Mouse (Mus musculus): Measurements from ENCODE around the gene Fxyd2. TPM values are rescaled to one million over a fixed set of nuclear protein-coding genes. Genes with fewer than 3 reads are reported as not detected.

Fxyd2 gene
- total and polyA plus RNA-seq, 3 experiments: 0.38 TPM; not detected in 2

GRCm38 (mm10) chr9:45374988-45375502, 24.4 kb upstream of the Fxyd2 start:
- Histone ChIP-seq H3K4me1 (ENCODE audit: insufficient read depth, low read depth, low read length) (no peaks in the 10 kb centered on the region), H3K36me3 (replicated peaks) (no peaks in the 10 kb centered on the region), H3K4me3 (ENCODE audit: low read depth, low read length) (no peak overlapping the region), H3K27me3 (ENCODE audit: insufficient read depth, low read length) (0 out of 2 replicates have a peak, but pooled peaks cover 9% of the 10 kb centered on the region), H3K9me3 (replicated peaks) (no peaks in the 10 kb centered on the region)
- TF ChIP-seq GATA2 (IDR thresholded peaks at IDR 0.05; ENCODE audit: borderline replicate concordance, low read depth, low read length) (no peak), TAL1 (conservative IDR thresholded peaks at IDR 0.05; ENCODE audit: low read depth, low read length) (no peak), POLR2AphosphoS5 (IDR thresholded peaks at IDR 0.05; ENCODE audit: insufficient replicate concordance, low read depth, low read length) (no peak), CTCF (IDR thresholded peaks at IDR 0.05; ENCODE audit: low read depth, low read length) (no peak), GATA1 (IDR thresholded peaks at IDR 0.05; ENCODE audit: borderline replicate concordance, low read length) (no peak)
- ATAC-seq (ENCODE audit: extremely low read depth, insufficient number of reproducible peaks, low FRiP score, poor library complexity, severe bottlenecking): no peak
- no peak for DNase-seq (ENCODE audit: low spot score)

GRCm38 (mm10) chr9:45376427-45376826, 23.0 kb upstream of the Fxyd2 start:
- Histone ChIP-seq H3K36me3 (replicated peaks) (no peaks in the 10 kb centered on the region), H3K9me3 (replicated peaks) (no peaks in the 10 kb centered on the region), H3K4me3 (ENCODE audit: low read depth, low read length) (no peak overlapping the region), H3K27me3 (ENCODE audit: insufficient read depth, low read length) (no peaks in the 10 kb centered on the region), H3K4me1 (ENCODE audit: insufficient read depth, low read depth, low read length) (no peaks in the 10 kb centered on the region)
- ATAC-seq (ENCODE audit: extremely low read depth, insufficient number of reproducible peaks, low FRiP score, poor library complexity, severe bottlenecking) (no peak), DNase-seq (ENCODE audit: low spot score) (no peak)
- TF ChIP-seq CTCF (IDR thresholded peaks at IDR 0.05; ENCODE audit: low read depth, low read length) (no peak), GATA1 (IDR thresholded peaks at IDR 0.05; ENCODE audit: borderline replicate concordance, low read length) (no peak), POLR2AphosphoS5 (IDR thresholded peaks at IDR 0.05; ENCODE audit: insufficient replicate concordance, low read depth, low read length) (no peak), TAL1 (conservative IDR thresholded peaks at IDR 0.05; ENCODE audit: low read depth, low read length) (no peak), GATA2 (IDR thresholded peaks at IDR 0.05; ENCODE audit: borderline replicate concordance, low read depth, low read length) (no peak)

- no peaks in the 10 kb centered on the region for H3K36me3 ChIP-seq (replicated peaks)
- H3K4me3 ChIP-seq (ENCODE audit: low read depth, low read length): no peak overlapping the region
- H3K4me1 ChIP-seq (ENCODE audit: insufficient read depth, low read depth, low read length): no peaks in the 10 kb centered on the region
- no peaks in the 10 kb centered on the region for H3K9me3 ChIP-seq (replicated peaks)
- no peak for ATAC-seq (ENCODE audit: extremely low read depth, insufficient number of reproducible peaks, low FRiP score, poor library complexity, severe bottlenecking)
- DNase-seq (ENCODE audit: low spot score): no peak
- no peaks in the 10 kb centered on the region for H3K27me3 ChIP-seq (ENCODE audit: insufficient read depth, low read length)
- TF ChIP-seq TAL1 (conservative IDR thresholded peaks at IDR 0.05; ENCODE audit: low read depth, low read length) (no peak), CTCF (IDR thresholded peaks at IDR 0.05; ENCODE audit: low read depth, low read length) (no peak), POLR2AphosphoS5 (IDR thresholded peaks at IDR 0.05; ENCODE audit: insufficient replicate concordance, low read depth, low read length) (no peak), GATA1 (IDR thresholded peaks at IDR 0.05; ENCODE audit: borderline replicate concordance, low read length) (no peak), GATA2 (IDR thresholded peaks at IDR 0.05; ENCODE audit: borderline replicate concordance, low read depth, low read length) (no peak)
Observed at GRCm38 (mm10) chr9:45376883-45377282, 22.6 kb upstream of the Fxyd2 start.

GRCm38 (mm10) chr9:45380411-45381251, 18.8 kb upstream of the Fxyd2 start:
- H3K4me3 ChIP-seq (ENCODE audit: low read depth, low read length): no peak overlapping the region
- DNase-seq (ENCODE audit: low spot score) (no peak), ATAC-seq (ENCODE audit: extremely low read depth, insufficient number of reproducible peaks, low FRiP score, poor library complexity, severe bottlenecking) (no peak)
- H3K36me3 ChIP-seq (replicated peaks): no peaks in the 10 kb centered on the region
- H3K9me3 ChIP-seq (replicated peaks): no peaks in the 10 kb centered on the region
- TF ChIP-seq CTCF (IDR thresholded peaks at IDR 0.05; ENCODE audit: low read depth, low read length) (no peak), POLR2AphosphoS5 (IDR thresholded peaks at IDR 0.05; ENCODE audit: insufficient replicate concordance, low read depth, low read length) (no peak), GATA1 (IDR thresholded peaks at IDR 0.05; ENCODE audit: borderline replicate concordance, low read length) (no peak), TAL1 (conservative IDR thresholded peaks at IDR 0.05; ENCODE audit: low read depth, low read length) (no peak), GATA2 (IDR thresholded peaks at IDR 0.05; ENCODE audit: borderline replicate concordance, low read depth, low read length) (no peak)
- no peaks in the 10 kb centered on the region for H3K4me1 ChIP-seq (ENCODE audit: insufficient read depth, low read depth, low read length)
- no peaks in the 10 kb centered on the region for H3K27me3 ChIP-seq (ENCODE audit: insufficient read depth, low read length)

- Histone ChIP-seq H3K9me3 (replicated peaks) (no peaks in the 10 kb centered on the region), H3K4me3 (ENCODE audit: low read depth, low read length) (no peak overlapping the region), H3K27me3 (ENCODE audit: insufficient read depth, low read length) (no peaks in the 10 kb centered on the region), H3K4me1 (ENCODE audit: insufficient read depth, low read depth, low read length) (no peaks in the 10 kb centered on the region), H3K36me3 (replicated peaks) (no peaks in the 10 kb centered on the region)
- TF ChIP-seq GATA1 (IDR thresholded peaks at IDR 0.05; ENCODE audit: borderline replicate concordance, low read length) (no peak), GATA2 (IDR thresholded peaks at IDR 0.05; ENCODE audit: borderline replicate concordance, low read depth, low read length) (no peak), CTCF (IDR thresholded peaks at IDR 0.05; ENCODE audit: low read depth, low read length) (no peak), TAL1 (conservative IDR thresholded peaks at IDR 0.05; ENCODE audit: low read depth, low read length) (no peak), POLR2AphosphoS5 (IDR thresholded peaks at IDR 0.05; ENCODE audit: insufficient replicate concordance, low read depth, low read length) (no peak)
- no peak for DNase-seq (ENCODE audit: low spot score)
- ATAC-seq (ENCODE audit: extremely low read depth, insufficient number of reproducible peaks, low FRiP score, poor library complexity, severe bottlenecking): no peak
Observed at GRCm38 (mm10) chr9:45382336-45382735, 17.1 kb upstream of the Fxyd2 start.

- no peak for DNase-seq (ENCODE audit: low spot score)
- H3K4me1 ChIP-seq (ENCODE audit: insufficient read depth, low read depth, low read length): no peaks in the 10 kb centered on the region
- H3K36me3 ChIP-seq (replicated peaks): no peaks in the 10 kb centered on the region
- no peak for ATAC-seq (ENCODE audit: extremely low read depth, insufficient number of reproducible peaks, low FRiP score, poor library complexity, severe bottlenecking)
- no peak for TF ChIP-seq TAL1 (conservative IDR thresholded peaks at IDR 0.05; ENCODE audit: low read depth, low read length)
- TF ChIP-seq GATA2 (IDR thresholded peaks at IDR 0.05; ENCODE audit: borderline replicate concordance, low read depth, low read length): no peak
- TF ChIP-seq CTCF (IDR thresholded peaks at IDR 0.05; ENCODE audit: low read depth, low read length): no peak
- TF ChIP-seq GATA1 (IDR thresholded peaks at IDR 0.05; ENCODE audit: borderline replicate concordance, low read length): no peak
- no peak for TF ChIP-seq POLR2AphosphoS5 (IDR thresholded peaks at IDR 0.05; ENCODE audit: insufficient replicate concordance, low read depth, low read length)
- no peaks in the 10 kb centered on the region for H3K9me3 ChIP-seq (replicated peaks)
- no peaks in the 10 kb centered on the region for H3K27me3 ChIP-seq (ENCODE audit: insufficient read depth, low read length)
- H3K4me3 ChIP-seq (ENCODE audit: low read depth, low read length): no peak overlapping the region
Observed at GRCm38 (mm10) chr9:45382834-45383233, 16.6 kb upstream of the Fxyd2 start.

Measured in G1E (cell line).